Mouse (Mus musculus): ENCODE results near the gene Stfa1.
"Not testable (repeated sequence)": the region's sequence is repeated elsewhere in the genome, so short reads cannot be mapped to it uniquely, and the experiment has no call there.

- not testable (repeated sequence) for TF ChIP-seq CTCF (IDR thresholded peaks at IDR 0.05; ENCODE audit: extremely low read depth, insufficient read length, insufficient replicate concordance, low read depth, low read length); POLR2A (IDR thresholded peaks at IDR 0.05; ENCODE audit: low read depth, low read length)
Measured at GRCm38 (mm10) chr16:36260585-36260984, 16.2 kb upstream of the Stfa1 start.

Measured in small intestine, adult 2 months (tissue).